Mouse (Mus musculus) spleen, postnatal 4 days (tissue): ENCODE data around the gene Col13a1.

Source experiments
- DNase-seq, 2 experiments: peaks; one replicate each; pipeline ENCODE4 v3.0.0; 2022; ENCODE audit warnings: low spot score in 2 of 2

The Col13a1 gene

DNA sequence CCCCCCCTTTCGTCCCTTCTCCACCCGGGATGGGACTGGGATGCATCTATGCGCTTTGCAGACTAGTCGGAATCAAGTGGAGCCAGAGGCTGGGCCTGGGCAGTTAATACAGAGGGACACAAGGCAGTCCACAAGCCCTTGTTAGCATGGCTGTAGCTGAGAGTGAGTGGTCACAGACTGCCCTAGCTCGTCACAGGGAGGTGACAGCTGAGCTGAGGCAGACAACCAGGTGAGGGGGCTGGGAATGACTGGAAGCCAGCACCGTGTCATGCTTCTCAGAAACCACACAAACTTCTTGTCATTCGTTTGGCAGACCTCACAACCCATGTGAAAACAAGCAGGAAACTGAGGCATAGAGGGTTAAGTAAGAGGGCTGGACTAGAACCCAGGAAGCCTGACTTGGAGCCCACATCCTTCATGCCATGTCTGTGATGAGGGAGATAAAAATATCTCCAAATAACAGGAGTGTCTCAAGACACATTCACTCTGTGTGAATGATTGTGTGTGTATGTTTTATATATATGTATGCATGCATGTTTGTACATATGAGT lies 10.8 kb downstream of the Col13a1 start:
- no peak for DNase-seq

DNA sequence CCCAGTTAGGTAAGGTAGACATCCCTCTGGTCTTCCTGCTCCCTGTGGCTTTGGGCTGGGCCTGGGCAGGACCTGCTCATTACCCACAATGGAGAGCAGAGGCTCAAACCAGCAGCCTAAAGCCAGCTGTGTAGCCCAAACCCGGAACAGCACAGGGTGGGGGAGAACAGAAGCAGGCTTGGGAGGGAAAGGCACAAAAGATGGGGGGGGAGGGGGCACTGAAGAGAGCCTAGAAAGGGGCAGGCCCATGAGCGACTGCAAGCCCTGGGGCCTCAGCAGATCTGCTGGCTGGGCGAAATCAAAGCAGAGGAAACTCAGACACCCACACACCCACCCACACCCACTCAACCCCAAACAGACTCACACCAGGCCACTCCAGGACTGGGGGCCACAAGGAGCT lies 11.7 kb downstream of the Col13a1 start:
- no peak for DNase-seq

DNA sequence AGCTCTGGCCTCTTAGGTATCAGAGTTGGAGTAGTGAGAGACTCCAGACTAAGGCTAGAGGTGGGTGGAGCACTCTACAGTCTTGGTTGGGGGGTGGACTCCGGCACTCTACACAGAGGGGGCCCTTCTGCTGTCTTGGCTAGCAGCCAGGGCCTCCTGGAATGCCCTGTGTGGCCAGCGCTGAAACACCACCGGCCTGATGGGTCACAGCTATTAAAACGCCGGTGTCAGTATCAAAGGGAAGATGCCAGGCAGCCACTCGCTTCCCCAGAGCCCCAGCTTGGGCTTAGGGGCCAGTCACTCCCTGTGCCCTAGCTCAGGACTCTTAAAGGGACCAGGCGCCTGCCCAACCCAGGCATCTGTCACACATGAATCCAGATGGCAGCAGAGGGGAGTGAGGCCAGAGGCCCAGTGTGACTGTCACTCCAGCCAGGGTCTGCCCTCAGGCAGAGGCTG lies 13.5 kb downstream of the Col13a1 start:
- DNase-seq, result no peak

DNA sequence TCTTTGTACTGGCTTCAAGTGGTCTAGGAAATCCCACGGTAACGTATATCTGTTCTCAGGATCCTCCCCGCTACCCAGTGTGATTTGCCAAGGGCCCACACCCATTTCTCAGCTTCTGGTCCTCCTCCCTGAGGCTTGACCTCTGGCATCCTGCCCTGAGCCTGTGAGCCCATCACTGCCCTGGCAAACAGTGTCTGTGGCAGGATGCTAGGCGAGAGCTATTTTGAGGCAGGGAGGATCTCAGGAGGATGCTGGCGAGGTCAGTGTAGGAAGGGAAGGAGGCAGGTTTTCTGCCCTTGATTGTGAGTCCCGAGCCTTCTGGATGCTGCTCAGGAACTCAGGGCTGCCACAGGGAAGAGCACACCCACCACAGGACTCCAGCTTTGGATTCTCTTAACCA lies 22.2 kb downstream of the Col13a1 start:
- no peak for DNase-seq

DNA sequence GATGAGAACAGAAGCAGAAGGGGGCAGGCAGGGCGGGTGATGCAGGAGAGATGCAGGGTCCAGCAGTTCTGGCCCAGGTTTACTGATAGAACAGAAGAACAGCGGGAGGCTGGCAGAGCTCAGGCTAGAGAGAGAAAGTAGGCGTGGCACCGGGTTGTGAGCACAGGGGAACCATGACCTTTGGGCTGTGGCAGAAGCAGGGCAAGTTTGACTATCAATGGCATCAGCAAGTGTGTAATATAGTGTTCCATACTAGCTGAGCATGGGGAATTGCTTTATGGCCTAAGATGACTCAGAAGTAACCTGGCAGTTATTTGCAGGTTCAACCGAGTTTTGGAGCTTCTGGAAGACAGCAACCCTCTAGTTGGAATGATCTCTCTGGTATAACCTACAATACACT lies 25.0 kb downstream of the Col13a1 start:
- no peak for DNase-seq

DNA sequence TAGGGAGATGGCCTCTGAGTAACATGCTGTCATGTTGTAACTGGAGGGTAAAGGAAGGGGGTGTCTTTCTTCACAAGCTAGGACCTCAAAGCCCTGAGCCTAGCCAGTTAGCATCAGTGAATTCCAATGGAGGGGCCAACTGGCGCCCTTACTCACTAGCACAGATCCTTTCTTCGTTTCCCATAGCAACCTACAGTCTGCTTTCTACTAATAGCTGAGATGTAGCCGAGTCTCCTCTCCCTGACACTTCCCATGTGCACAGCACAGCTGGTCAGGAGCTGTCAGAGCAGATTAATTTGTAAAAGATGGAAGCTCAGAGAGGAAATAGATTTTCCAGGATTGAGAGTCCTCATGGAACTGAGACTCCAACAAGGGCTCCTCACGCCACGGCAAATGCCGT lies 29.4 kb downstream of the Col13a1 start:
- no peak for DNase-seq

DNA sequence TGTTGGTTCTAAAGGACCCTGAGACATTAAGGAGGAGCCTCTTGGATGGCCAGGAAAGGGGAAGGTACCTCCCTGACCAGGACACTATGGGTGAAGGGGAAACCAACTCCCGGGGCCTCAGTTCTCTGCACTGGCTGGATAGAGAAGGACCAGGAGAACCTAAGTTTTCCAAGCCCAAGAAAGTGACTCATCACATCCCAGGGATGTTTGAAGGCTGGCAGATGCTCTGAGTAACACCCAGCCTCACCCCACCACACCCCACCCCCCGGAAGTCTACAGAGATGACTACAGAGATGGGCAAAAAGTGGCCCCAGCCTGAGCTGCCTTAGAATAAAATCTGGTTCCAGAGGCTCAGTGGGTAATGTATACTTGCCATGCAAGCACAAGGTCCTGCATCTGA lies 34.5 kb downstream of the Col13a1 start:
- no peak for DNase-seq

DNA sequence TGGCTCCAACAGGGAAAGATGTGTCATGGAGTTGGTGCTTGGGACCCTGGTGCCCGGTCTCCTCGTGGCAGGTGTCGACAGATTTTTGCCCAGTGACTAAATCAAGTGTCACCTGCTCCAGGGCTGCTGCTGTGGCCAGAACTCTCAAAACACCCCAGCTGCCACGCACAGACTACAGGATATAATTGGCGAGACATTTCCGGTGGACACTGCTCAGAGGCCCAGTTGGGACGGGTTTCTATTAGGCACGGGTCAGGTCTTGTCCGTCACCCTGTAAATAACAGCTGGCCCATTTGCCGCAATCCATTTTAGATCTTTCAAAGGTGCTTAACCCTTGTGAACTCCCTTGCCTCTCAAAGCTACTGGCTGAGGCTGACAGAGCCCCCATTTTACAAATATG lies 35.4 kb downstream of the Col13a1 start:
- DNase-seq, result no peak

DNA sequence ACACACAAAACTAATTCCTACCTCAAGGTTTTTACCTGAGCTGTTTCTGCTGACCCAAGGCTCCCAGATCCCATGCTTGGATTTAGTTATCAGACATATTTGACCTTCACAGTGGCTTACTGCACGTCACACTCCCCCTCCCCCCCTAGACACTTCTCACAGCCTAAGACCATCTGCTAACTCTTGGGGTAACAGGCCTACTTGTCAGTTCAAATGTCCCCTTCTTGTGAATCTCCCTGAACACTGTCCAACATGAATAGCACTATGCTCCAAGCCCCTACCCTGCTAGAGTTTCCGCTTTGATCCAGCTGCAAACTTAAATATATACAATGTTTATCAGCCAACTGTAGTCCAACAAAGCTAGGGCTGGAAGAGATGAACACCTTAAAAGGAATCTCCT lies 36.2 kb downstream of the Col13a1 start:
- DNase-seq, result no peak

DNA sequence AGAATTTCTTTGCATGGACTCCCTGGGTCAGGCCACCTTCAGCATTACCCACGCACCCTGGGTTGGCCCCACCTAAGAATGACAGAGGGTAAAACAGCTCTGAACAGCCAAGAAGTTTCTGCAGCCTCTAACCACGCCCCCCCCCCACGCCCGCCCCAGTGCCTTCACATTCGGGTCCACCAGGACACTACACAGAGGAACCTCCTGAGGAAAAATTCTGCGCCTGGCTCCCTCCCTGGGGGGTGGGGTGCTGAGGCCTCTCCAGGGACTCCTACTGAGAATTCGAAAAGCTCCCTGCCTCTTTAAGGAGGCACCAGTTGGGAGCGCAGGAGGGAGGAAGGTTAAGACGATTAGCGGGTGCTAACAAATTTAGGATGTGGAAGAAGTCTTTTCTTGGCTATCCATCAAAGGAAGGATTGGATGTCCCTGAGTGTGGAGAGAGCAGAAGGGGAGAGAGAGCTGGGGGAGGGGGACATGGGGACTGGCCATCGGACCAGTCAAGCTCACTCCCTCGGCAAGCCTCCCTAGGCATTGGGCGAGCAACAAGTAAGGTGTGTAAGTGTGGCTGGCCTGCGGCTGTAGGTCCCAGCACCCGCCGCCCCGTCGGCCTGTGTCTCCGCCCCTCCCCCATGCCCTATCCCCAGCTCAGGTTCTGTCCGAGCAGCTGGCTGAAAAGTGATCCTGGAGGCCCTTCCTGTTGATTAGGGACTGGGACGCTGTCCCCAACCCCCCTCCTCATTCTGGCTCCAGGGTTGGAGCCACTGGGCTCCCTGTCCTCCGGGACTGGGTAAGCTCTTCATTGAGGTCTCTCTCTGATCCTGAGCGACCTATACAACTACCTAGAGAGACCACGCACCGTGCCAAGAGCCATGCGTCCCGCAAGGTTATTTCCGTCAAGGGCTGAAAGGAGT lies 42.4 kb downstream of the Col13a1 start:
- no peak for DNase-seq

DNA sequence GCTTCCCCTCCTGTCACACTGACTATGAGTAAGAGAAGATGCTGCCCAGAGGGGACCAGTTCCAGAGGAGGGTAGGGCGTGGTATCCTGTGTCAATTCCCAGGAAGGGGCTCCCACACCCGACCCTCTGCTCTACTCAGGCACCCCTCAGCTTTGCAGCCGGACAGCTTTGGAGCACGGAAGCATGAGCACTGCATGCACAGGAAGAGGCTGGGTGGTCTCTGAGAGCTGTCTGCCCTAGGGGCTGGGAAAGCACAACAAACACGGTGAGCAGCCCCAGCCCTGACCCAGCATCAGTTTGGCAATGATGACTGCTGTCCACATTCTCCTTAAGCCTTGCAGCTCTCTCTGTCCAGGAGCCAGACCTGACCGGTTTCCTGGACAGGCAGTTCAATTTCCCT lies 47.2 kb downstream of the Col13a1 start:
- no peak for DNase-seq

DNA sequence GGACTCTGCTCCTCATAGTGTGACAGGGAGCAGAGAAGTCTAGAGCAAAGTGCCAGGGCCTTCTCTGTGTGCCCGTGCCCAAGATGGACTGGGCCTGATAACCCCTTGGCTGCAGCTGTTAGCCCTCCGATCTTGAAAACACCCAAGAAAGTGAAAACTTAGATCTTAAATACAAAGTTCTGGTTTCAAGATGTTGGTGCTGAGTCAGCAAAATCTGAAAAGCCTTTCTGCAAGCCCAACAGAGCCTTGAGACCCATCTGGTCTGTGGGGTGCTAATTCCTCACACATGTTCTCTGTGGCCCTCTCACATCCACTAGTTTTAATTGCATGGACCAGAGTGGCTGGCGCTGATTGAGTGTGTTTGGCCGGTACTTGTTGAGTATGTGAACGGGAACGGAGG lies 49.0 kb downstream of the Col13a1 start:
- no peak for DNase-seq

DNA sequence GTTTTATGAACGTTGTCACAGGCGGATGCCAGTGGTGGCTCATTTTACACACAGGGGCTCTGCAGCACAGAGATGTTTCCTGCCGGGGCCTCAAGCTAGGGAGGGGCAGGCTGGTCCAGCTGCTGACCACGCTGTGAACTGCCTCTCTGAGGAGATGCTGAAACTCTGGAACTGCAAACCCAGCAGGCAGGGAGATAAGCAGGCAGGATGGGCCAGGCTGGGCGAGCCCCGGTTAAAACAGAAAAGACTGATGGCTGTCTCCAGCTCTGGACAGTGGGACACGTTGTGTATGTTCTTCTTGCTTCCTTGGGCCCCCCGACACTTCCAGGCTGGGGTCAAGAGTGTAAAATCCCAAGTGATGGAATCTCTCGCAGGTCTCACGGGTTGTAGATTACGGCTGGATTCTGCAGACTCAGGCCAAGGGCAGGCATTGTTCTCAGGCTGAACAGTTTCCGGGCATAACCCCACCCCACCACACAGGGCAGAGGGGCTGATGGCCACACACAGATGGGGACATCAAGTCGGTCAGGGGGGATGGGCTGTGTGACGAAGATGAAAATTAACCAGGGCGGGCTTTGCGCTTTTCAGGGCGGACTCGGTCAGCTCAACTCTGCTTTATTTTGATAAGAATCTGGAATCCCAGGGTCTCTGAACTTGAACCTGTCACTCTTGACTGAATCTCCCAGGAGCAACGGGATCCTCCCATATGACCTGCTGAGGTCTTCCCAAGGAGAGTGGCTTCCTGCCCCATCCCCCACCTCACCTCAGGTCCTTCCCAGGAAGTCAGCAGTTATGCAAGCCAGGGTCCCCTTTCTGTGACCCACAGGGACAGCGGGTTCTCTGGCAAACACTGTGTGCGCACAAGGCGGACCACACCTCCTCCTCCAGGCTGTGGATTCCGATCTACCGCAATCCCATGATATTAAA lies 49.9 kb downstream of the Col13a1 start:
- DNase-seq, result no peak

DNA sequence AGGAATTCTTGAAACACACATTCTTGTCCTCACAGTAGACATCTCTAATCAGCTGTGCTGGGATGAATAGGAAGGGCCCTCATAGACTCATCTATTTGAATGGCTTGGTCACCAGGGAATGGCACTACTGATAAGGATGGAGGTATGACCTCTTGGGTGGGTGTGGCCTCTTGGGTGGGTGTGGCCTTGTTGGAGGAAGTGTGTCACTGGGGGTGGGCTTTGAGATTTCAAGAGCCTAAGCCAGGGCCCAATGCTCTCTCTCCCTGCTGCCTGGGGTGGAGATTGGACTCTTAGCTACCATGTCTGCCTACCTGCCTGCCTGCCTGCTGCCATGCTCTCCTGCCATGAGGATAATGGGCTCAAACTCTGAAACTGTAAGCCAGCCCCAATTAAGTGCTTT lies 53.2 kb downstream of the Col13a1 start:
- no peak for DNase-seq

DNA sequence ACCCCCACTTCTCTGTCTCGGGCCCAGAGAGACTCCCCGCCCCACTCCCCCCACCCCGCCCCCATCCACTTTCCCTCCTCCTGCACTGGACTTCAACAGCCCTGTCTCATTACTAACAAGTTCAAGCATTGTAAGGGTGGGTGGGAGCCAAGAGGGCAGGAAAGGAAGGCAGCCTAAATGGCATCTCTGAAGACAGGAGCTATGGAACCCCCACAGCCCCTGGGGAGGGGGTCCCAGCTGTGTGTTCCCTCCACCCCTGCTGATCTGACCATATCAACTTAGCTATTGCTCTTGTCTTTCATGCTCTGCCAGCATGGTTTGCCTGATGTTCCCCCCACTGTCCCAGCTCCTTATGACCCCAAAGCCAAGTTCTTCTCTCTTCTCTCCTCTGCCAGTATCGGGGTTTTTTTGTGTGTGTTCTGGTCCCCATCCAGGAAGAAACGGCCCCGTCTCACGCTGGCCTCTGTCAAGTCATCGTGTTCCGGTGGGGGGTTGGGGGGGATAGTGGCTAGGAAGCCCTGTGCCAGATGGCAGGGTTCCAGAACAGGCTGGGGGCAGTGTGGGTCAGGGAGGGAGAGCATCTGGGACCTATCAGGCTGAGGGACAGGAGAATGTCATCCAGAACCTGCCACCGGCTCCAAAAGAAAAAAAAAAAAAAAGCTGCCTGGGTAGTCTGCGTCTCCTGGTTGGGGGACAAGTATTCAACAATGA lies 58.1 kb downstream of the Col13a1 start:
- DNase-seq, result no peak

DNA sequence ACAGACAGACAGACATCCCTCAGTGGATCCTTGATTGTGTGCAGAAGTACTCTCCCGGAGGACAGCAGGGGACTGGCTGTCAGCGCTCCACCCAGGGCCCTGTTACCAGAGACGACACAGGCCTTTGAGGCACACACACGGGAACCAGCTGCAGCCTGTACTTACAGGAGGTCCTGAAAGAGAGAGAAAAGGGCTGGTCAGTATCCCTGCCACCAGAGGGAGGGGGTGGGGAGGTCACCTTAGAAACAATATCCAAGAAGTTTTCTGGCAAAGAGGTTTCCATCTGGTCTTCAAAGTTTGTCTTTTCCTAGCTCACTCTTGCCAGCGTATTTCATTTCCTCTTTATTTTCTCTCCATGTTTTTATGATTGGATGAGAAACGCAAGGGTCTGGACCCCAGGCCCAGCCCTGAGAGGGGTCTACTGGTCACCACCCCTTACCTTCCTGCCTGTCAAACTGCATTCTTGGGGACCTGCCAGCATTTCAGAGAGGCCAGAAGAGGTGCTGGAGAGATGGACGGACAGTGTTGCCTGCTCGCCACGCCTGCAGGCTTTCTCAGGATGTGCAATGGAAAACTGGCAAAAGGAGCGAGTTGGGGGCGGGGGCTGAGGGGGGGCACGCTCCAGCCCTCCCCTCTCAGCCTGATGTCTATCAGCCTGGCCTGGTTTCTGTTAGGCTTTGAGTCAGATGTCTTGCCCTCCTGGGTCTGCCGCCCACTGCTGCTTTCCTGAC lies 58.8 kb downstream of the Col13a1 start:
- DNase-seq, result no peak

DNA sequence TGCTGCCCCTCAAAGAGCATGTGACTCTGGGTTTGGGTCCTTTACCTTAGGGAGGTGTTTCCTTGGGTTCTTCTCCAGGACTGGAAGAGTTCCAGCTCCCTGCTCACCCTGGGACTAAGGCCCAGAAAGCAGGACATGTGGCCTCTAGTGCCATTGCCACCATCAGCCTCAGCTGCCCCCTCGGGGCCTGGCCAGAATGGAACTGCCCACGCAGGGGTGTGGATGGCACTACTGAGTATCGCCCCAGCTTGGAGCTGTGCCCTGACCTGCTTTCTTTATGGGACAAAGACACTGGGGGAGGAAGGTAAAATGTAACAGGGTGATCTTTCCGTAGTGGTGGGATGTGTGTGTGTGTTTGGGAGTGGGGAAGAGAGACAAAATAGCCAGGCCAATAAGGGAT lies 59.4 kb downstream of the Col13a1 start:
- DNase-seq, result no peak

DNA sequence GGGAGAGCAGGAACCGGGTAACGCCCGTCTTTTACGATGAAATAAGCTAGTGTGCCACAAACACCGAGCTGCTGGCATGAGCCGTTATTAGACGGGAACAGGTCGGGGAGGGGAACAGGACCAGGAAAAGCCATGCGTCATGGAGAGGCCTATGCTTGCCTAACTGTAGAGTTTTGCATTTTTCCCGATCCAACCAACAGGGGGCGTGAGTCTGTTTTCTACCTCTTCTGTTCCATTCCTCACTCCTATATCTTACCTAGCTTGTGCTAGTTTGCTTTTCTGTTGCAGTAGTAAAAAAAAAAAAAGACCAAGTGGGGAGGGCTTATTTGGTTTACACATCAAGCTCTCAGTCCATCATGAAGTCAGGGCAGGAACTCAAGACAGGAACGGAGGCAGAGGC lies 61.8 kb downstream of the Col13a1 start:
- no peak for DNase-seq

DNA sequence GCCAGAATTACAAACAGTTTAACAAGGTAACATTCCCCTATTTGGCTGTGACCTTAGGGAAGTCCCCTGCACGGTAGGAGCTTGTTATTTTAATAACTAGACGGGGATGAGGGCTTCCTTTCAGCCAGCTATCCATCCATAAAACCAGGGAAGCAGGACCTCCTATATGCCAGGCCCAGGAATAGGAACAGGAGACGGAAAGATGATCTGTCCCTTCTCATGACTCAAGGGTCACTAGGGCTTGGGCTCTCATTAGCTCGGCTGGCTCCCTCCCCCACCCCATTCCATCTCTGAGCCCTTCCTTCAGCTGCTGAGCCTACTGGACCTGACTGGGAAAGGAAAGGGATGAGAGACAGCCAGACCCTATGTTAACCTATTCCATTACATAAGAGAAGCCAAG lies 67.1 kb downstream of the Col13a1 start:
- no peak for DNase-seq

DNA sequence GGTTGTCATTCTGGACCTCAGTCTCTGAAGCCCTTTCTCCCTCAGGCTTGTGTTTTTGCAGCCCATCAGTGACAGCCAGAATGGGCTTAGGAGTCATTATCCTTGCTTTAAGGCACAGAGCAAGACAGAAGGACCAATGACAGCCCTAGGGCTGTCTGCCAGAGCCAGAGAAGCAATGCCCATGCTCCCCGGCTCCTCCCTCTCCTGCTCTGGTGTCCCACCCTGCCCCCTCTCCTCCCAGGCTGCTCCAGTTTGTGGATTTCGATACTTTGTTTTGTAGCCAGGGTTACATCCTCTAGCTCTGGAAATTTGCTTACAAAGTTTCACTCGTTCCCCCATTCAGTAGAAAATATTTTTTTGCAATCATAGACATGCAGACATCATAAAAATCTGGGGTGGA lies 69.9 kb downstream of the Col13a1 start:
- DNase-seq, result no peak

DNA sequence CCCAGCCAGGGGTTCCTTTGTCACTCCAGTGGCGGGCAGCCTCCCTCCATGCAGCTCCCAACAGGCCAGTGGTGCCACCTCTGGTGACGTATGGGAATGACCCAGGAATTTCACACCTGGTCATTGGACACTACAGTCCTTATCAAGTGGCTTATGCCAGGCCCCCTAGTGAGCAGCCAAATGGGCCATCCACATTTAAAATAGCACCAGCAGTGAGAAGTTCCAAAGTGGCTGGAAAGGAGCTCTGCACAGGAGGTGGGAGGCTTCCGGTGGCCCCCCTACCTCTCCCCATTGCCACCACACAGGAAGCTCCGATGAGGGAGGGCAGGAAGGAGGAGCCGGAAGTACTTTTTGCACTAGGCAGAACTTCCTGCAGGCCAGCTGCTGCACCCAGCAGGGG lies 72.7 kb downstream of the Col13a1 start:
- DNase-seq, result no peak
